Mouse (Mus musculus): ENCODE measurements around the gene Rfxank. TPM values are rescaled to one million over a fixed set of nuclear protein-coding genes. Genes with fewer than 3 reads are reported as not detected.
A peak's percentile ranks its signal among the peaks of the same experiment; 100 is the strongest.

Rfxank gene
- polyA plus RNA-seq, 1 experiment = 28.6 TPM

DNA sequence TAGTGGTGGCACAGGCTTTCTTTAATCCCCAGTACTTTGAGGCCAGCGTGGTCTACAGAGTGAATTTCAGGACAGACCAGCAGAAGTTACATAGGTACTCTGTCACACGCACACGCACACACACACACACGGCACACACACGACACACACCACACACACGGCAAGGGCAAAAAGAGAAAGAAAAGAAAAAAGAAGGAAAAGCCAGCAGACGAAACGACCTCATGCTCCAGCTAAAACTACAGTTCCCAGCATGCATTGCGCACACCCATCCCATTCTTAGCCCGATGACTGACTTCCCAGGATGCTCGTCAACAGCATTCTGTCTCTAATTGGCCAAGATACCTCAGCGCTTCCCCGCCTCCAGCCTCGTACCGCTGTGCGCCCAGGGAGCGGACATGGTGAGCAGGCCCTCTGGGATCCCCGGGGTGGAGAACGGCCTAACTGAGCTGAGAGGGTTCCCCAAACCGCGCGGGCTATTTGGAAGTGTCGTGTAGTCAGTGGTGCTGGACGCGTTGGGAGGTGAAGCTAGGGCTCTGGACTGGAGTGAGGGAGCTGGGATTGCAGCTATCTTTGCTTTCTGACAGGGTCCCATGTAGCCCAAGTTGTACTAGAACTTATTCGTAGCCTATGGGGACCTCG, 33.2 kb upstream of the Rfxank start, which contains the start of gene Tmem161a:
Gene Tmem161a, plus strand, starts transcription at position 314 of the 639 bp plus-strand sequence.
- DNase-seq = peak; percentile 85
- 2% methylated on average over 27 of the region's 27 CpGs for WGBS
- Histone ChIP-seq H3K4me3 (replicated peaks; ENCODE audit: extremely low read depth, low read depth, low read length) (peak within 1 kb of the TSS; percentile 95), H3K4me1 (ENCODE audit: control insufficient read depth, insufficient read depth, low read length) (peaks cover 3% of the 10 kb centered on the region; the same call in 1 of the 2 replicates)
- TF ChIP-seq CTCF (IDR thresholded peaks at IDR 0.05; ENCODE audit: insufficient read depth, low read length) = no peak
- peak; percentile 92; the same call in 1 of the 2 replicates for TF ChIP-seq POLR2A (IDR thresholded peaks at IDR 0.05; ENCODE audit: borderline replicate concordance, extremely low read depth, low read depth, low read length)

- no peak overlapping the region for H3K4me3 ChIP-seq (replicated peaks; ENCODE audit: extremely low read depth, low read depth, low read length)
- WGBS = 89% methylated on average over 7 of the region's 7 CpGs
- TF ChIP-seq POLR2A (IDR thresholded peaks at IDR 0.05; ENCODE audit: borderline replicate concordance, extremely low read depth, low read depth, low read length) = no peak
- no peak for TF ChIP-seq CTCF (IDR thresholded peaks at IDR 0.05; ENCODE audit: insufficient read depth, low read length)
- H3K4me1 ChIP-seq (ENCODE audit: control insufficient read depth, insufficient read depth, low read length) = peaks cover 3% of the 10 kb centered on the region; the same call in 1 of the 2 replicates
- no peak for DNase-seq
These were observed 32.3 kb upstream of the Rfxank start for GRCm38 (mm10) chr8:70171240-70171639.

GRCm38 (mm10) chr8:70170748-70171147, 31.8 kb upstream of the Rfxank start:
- no peak for DNase-seq
- no peak for TF ChIP-seq POLR2A (IDR thresholded peaks at IDR 0.05; ENCODE audit: borderline replicate concordance, extremely low read depth, low read depth, low read length)
- TF ChIP-seq CTCF (IDR thresholded peaks at IDR 0.05; ENCODE audit: insufficient read depth, low read length) = no peak
- 70% methylated on average over 3 of the region's 3 CpGs for WGBS

DNA sequence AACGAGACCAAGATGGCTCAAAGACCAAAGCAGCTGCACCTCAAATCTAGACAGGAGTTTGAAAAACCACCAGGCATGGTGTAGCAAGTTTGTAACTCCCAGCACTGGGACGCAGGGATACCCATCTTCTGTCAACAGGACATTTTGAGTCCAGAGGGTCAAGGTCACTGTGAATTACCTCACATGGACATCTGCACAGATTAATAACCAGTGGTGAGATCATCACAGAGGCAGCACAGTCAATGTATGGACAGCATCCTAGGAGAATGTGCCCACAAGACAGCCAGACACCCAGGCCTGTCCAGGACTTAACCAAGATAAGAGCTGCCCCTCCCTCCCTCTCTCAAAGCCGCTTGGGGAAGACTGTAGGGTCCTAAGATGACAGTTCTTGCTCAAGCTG, 31.2 kb upstream of the Rfxank start:
- no peak for DNase-seq
- Histone ChIP-seq H3K4me1 (ENCODE audit: control insufficient read depth, insufficient read depth, low read length) (peaks cover 3% of the 10 kb centered on the region; the same call in 1 of the 2 replicates), H3K4me3 (replicated peaks; ENCODE audit: extremely low read depth, low read depth, low read length) (no peak overlapping the region)
- WGBS = 74% methylated on average over 3 of the region's 3 CpGs
- TF ChIP-seq POLR2A (IDR thresholded peaks at IDR 0.05; ENCODE audit: borderline replicate concordance, extremely low read depth, low read depth, low read length) (no peak), CTCF (IDR thresholded peaks at IDR 0.05; ENCODE audit: insufficient read depth, low read length) (no peak)

More at GRCm38 (mm10) chr8:70170748-70171147, 31.8 kb upstream of the Rfxank start:
- Histone ChIP-seq H3K4me3 (replicated peaks; ENCODE audit: extremely low read depth, low read depth, low read length) (no peak overlapping the region), H3K4me1 (ENCODE audit: control insufficient read depth, insufficient read depth, low read length) (peaks cover 3% of the 10 kb centered on the region; the same call in 1 of the 2 replicates)

GRCm38 (mm10) chr8:70166504-70167110, 27.7 kb upstream of the Rfxank start:
- Histone ChIP-seq H3K4me1 (ENCODE audit: control insufficient read depth, insufficient read depth, low read length) (no peaks in the 10 kb centered on the region), H3K4me3 (replicated peaks; ENCODE audit: extremely low read depth, low read depth, low read length) (no peak overlapping the region)
- TF ChIP-seq CTCF (IDR thresholded peaks at IDR 0.05; ENCODE audit: insufficient read depth, low read length) = peak; percentile 74
- no peak for TF ChIP-seq POLR2A (IDR thresholded peaks at IDR 0.05; ENCODE audit: borderline replicate concordance, extremely low read depth, low read depth, low read length)
- peak; percentile 54 for DNase-seq
- 3% methylated on average over 21 of the region's 21 CpGs for WGBS

GRCm38 (mm10) chr8:70163316-70163715, 24.4 kb upstream of the Rfxank start:
- TF ChIP-seq CTCF (IDR thresholded peaks at IDR 0.05; ENCODE audit: insufficient read depth, low read length) (no peak), POLR2A (IDR thresholded peaks at IDR 0.05; ENCODE audit: borderline replicate concordance, extremely low read depth, low read depth, low read length) (no peak)
- Histone ChIP-seq H3K4me1 (ENCODE audit: control insufficient read depth, insufficient read depth, low read length) (no peaks in the 10 kb centered on the region), H3K4me3 (replicated peaks; ENCODE audit: extremely low read depth, low read depth, low read length) (no peak overlapping the region)
- 65% methylated on average over 3 of the region's 3 CpGs for WGBS
- no peak for DNase-seq

GRCm38 (mm10) chr8:70160015-70160414, 21.1 kb upstream of the Rfxank start:
- WGBS = 47% methylated on average over 13 of the region's 13 CpGs
- Histone ChIP-seq H3K4me1 (ENCODE audit: control insufficient read depth, insufficient read depth, low read length) (no peaks in the 10 kb centered on the region), H3K4me3 (replicated peaks; ENCODE audit: extremely low read depth, low read depth, low read length) (no peak overlapping the region)
- no peak for DNase-seq
- no peak for TF ChIP-seq POLR2A (IDR thresholded peaks at IDR 0.05; ENCODE audit: borderline replicate concordance, extremely low read depth, low read depth, low read length)
- no peak for TF ChIP-seq CTCF (IDR thresholded peaks at IDR 0.05; ENCODE audit: insufficient read depth, low read length)

DNA sequence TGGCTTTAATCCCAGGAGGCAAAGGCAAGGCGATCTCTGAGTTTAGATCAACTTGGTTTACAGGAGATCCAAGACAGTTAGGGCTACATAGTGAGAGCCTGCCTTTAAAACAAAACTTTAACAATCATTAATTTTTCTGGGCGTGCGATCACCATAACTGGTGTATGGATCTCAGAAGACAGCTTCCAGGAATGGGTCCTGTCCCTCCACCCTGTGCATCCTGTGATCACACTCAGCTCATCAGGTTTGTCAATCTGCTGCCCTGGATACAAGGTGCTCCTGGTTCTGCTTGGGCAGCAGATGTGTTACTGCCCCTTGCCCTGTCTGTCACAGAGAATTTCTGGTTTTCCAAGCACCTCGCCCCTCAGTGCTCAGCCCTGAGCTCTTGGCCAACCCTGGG, 20.3 kb upstream of the Rfxank start:
- H3K4me3 ChIP-seq (replicated peaks; ENCODE audit: extremely low read depth, low read depth, low read length) = no peak overlapping the region
- WGBS = 85% methylated on average over 4 of the region's 4 CpGs
- TF ChIP-seq CTCF (IDR thresholded peaks at IDR 0.05; ENCODE audit: insufficient read depth, low read length) = no peak
- no peak for TF ChIP-seq POLR2A (IDR thresholded peaks at IDR 0.05; ENCODE audit: borderline replicate concordance, extremely low read depth, low read depth, low read length)
- DNase-seq = no peak
- H3K4me1 ChIP-seq (ENCODE audit: control insufficient read depth, insufficient read depth, low read length) = no peaks in the 10 kb centered on the region

DNA sequence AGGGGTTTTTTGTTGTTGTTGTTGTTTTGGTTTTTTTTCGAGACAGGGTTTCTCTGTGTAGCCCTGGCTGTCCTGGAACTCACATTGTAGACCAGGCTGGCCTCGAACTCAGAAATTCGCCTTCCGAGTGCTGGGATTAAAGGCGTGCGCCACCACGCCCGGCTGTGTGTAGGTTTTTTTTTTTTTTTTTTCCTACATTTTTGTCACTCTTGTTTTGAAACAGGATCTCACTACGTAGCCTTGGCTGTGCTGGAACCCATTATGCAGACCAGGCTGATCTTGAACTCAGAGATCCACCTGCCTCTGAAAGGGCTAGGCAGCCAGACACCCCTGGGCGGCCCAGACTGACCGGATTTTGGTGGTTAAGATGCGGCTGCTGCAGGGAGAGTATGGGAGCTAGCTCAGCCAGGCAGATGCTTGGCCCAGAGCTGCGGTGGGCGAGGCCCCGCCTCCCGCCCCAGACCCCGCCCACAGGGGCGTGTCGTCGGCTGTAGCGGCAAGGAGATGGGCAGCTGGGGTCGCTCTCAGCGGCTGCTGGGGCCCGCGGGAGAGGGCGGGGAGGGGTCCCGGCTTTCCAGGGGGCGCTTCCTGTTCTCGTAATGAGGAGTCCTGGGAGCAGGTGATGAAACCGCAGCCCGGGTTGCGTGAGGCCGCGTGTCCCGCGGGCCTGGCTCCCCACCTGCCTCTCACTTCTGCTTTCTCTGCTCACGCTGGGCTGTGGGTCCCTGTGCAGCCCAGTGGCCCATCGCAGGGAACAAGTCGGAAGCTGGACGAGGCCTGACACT, 19.3 kb upstream of the Rfxank start:
- Histone ChIP-seq H3K4me1 (ENCODE audit: control insufficient read depth, insufficient read depth, low read length) (no peaks in the 10 kb centered on the region), H3K4me3 (replicated peaks; ENCODE audit: extremely low read depth, low read depth, low read length) (peak overlapping the region; percentile 6)
- DNase-seq = peak; percentile 62
- 11% methylated on average over 39 of the region's 40 CpGs for WGBS
- TF ChIP-seq POLR2A (IDR thresholded peaks at IDR 0.05; ENCODE audit: borderline replicate concordance, extremely low read depth, low read depth, low read length) (no peak), CTCF (IDR thresholded peaks at IDR 0.05; ENCODE audit: insufficient read depth, low read length) (no peak)
